Mouse (Mus musculus): Measurements from ENCODE around the gene Smdt1. TPM values are rescaled to one million over a fixed set of nuclear protein-coding genes. Genes with fewer than 3 reads are reported as not detected.

The Smdt1 gene
- total and polyA plus RNA-seq, 2 experiments from 2014 or later = 431 to 440 TPM

GRCm38 (mm10) chr15:82344971-82345370, 6.2 kb downstream of the Smdt1 start:
- no peak for DNase-seq (ENCODE audit: low spot score)
- Histone ChIP-seq H3K9ac (replicated peaks; ENCODE audit: low read depth, low read length) (no peak overlapping the region), H3K36me3 (replicated peaks; ENCODE audit: control insufficient read depth, insufficient read depth, low read length) (peaks cover 23% of the 10 kb centered on the region), H3K9me3 (replicated peaks; ENCODE audit: control insufficient read depth, low read length) (no peaks in the 10 kb centered on the region), H3K4me2 (ENCODE audit: low read depth, low read length) (no peak overlapping the region), H3K27me3 (ENCODE audit: control insufficient read depth, insufficient read depth, low read length) (no peaks in the 10 kb centered on the region), H3K4me3 (ENCODE audit: low read depth, low read length) (no peak overlapping the region), H3K27ac (ENCODE audit: low read depth) (no peak overlapping the region), H3K4me1 (ENCODE audit: control insufficient read depth, insufficient read depth) (peaks cover 25% of the 10 kb centered on the region)
- no peak for ATAC-seq (ENCODE audit: insufficient read depth, low read depth)
- WGBS = 89% methylated on average over 6 of the region's 6 CpGs
- TF ChIP-seq EP300 (IDR thresholded peaks at IDR 0.05; ENCODE audit: low read depth) (no peak), CTCF (IDR thresholded peaks at IDR 0.05; ENCODE audit: low read depth) (no peak)

GRCm38 (mm10) chr15:82345820-82346470, 7.2 kb downstream of the Smdt1 start:
- Histone ChIP-seq H3K27me3 (ENCODE audit: control insufficient read depth, insufficient read depth, low read length) (no peaks in the 10 kb centered on the region), H3K4me2 (ENCODE audit: low read depth, low read length) (peak overlapping the region; percentile 74), H3K9me3 (replicated peaks; ENCODE audit: control insufficient read depth, low read length) (no peaks in the 10 kb centered on the region), H3K9ac (replicated peaks; ENCODE audit: low read depth, low read length) (peak overlapping the region; percentile 59), H3K27ac (ENCODE audit: low read depth) (peak overlapping the region; percentile 91), H3K4me1 (ENCODE audit: control insufficient read depth, insufficient read depth) (peaks cover 22% of the 10 kb centered on the region), H3K36me3 (replicated peaks; ENCODE audit: control insufficient read depth, insufficient read depth, low read length) (peaks cover 33% of the 10 kb centered on the region), H3K4me3 (ENCODE audit: low read depth, low read length) (peak overlapping the region; percentile 72)
- DNase-seq (ENCODE audit: low spot score) (peak; percentile 99), ATAC-seq (ENCODE audit: insufficient read depth, low read depth) (peak; percentile 97)
- no peak for TF ChIP-seq CTCF (IDR thresholded peaks at IDR 0.05; ENCODE audit: low read depth)
- TF ChIP-seq EP300 (IDR thresholded peaks at IDR 0.05; ENCODE audit: low read depth) = peak; percentile 76; the same call in 1 of the 2 replicates
- under 1% methylated on average over 51 of the region's 51 CpGs for WGBS

- DNase-seq (ENCODE audit: low spot score) = no peak
These were observed 8.0 kb downstream of the Smdt1 start for GRCm38 (mm10) chr15:82346580-82347302.

GRCm38 (mm10) chr15:82347303-82347676, 8.5 kb downstream of the Smdt1 start:
- Histone ChIP-seq H3K27ac (ENCODE audit: low read depth) (peak overlapping the region; percentile 91; the same call in 1 of the 2 replicates), H3K9me3 (replicated peaks; ENCODE audit: control insufficient read depth, low read length) (no peaks in the 10 kb centered on the region), H3K36me3 (replicated peaks; ENCODE audit: control insufficient read depth, insufficient read depth, low read length) (peaks cover 35% of the 10 kb centered on the region), H3K27me3 (ENCODE audit: control insufficient read depth, insufficient read depth, low read length) (no peaks in the 10 kb centered on the region), H3K4me3 (ENCODE audit: low read depth, low read length) (peak overlapping the region; percentile 72), H3K9ac (replicated peaks; ENCODE audit: low read depth, low read length) (peak overlapping the region; percentile 38; the same call in 1 of the 2 replicates), H3K4me1 (ENCODE audit: control insufficient read depth, insufficient read depth) (peaks cover 9% of the 10 kb centered on the region), H3K4me2 (ENCODE audit: low read depth, low read length) (peak overlapping the region; percentile 74)
- WGBS = 73% methylated on average over 4 of the region's 4 CpGs
- TF ChIP-seq CTCF (IDR thresholded peaks at IDR 0.05; ENCODE audit: low read depth) (no peak), EP300 (IDR thresholded peaks at IDR 0.05; ENCODE audit: low read depth) (no peak)
- no peak for ATAC-seq (ENCODE audit: insufficient read depth, low read depth)
- no peak for DNase-seq (ENCODE audit: low spot score)

More at GRCm38 (mm10) chr15:82346580-82347302, 8.0 kb downstream of the Smdt1 start:
- Histone ChIP-seq H3K27ac (ENCODE audit: low read depth) (peak overlapping the region; percentile 91), H3K9me3 (replicated peaks; ENCODE audit: control insufficient read depth, low read length) (no peaks in the 10 kb centered on the region), H3K9ac (replicated peaks; ENCODE audit: low read depth, low read length) (peak overlapping the region; percentile 38), H3K4me3 (ENCODE audit: low read depth, low read length) (peak overlapping the region; percentile 72), H3K4me1 (ENCODE audit: control insufficient read depth, insufficient read depth) (peaks cover 14% of the 10 kb centered on the region), H3K4me2 (ENCODE audit: low read depth, low read length) (peak overlapping the region; percentile 74), H3K36me3 (replicated peaks; ENCODE audit: control insufficient read depth, insufficient read depth, low read length) (peaks cover 35% of the 10 kb centered on the region), H3K27me3 (ENCODE audit: control insufficient read depth, insufficient read depth, low read length) (no peaks in the 10 kb centered on the region)
- ATAC-seq (ENCODE audit: insufficient read depth, low read depth) = no peak
- WGBS = 33% methylated on average over 14 of the region's 14 CpGs
- peak; percentile 18; the same call in 1 of the 2 replicates for TF ChIP-seq CTCF (IDR thresholded peaks at IDR 0.05; ENCODE audit: low read depth)
- TF ChIP-seq EP300 (IDR thresholded peaks at IDR 0.05; ENCODE audit: low read depth) = no peak

GRCm38 (mm10) chr15:82347852-82348251, 9.1 kb downstream of the Smdt1 start:
- Histone ChIP-seq H3K4me2 (ENCODE audit: low read depth, low read length) (no peak overlapping the region), H3K9me3 (replicated peaks; ENCODE audit: control insufficient read depth, low read length) (no peaks in the 10 kb centered on the region), H3K27ac (ENCODE audit: low read depth) (no peak overlapping the region), H3K36me3 (replicated peaks; ENCODE audit: control insufficient read depth, insufficient read depth, low read length) (peaks cover 35% of the 10 kb centered on the region), H3K9ac (replicated peaks; ENCODE audit: low read depth, low read length) (no peak overlapping the region), H3K4me1 (ENCODE audit: control insufficient read depth, insufficient read depth) (peaks cover 12% of the 10 kb centered on the region), H3K27me3 (ENCODE audit: control insufficient read depth, insufficient read depth, low read length) (no peaks in the 10 kb centered on the region), H3K4me3 (ENCODE audit: low read depth, low read length) (no peak overlapping the region)
- no peak for ATAC-seq (ENCODE audit: insufficient read depth, low read depth)
- DNase-seq (ENCODE audit: low spot score) = no peak
- TF ChIP-seq EP300 (IDR thresholded peaks at IDR 0.05; ENCODE audit: low read depth) (no peak), CTCF (IDR thresholded peaks at IDR 0.05; ENCODE audit: low read depth) (no peak)
- 90% methylated on average over 12 of the region's 12 CpGs for WGBS
